Mouse (Mus musculus) c-Kit-positive CD71-positive TER-119-negative erythroid progenitor cells, embryonic 14.5 days (primary cell): ENCODE results near the gene Ptma.
A peak's percentile ranks its signal among the peaks of the same experiment; 100 is the strongest.
"Not testable (repeated sequence)": the region's sequence is repeated elsewhere in the genome, so short reads cannot be mapped to it uniquely, and the experiment has no call there.

Experiments used
- DNase-seq: peaks from one replicate; pipeline ENCODE4 v3.0.0-alpha.2; 2013; ENCODE audit warnings: low read depth

Gene Ptma

DNA sequence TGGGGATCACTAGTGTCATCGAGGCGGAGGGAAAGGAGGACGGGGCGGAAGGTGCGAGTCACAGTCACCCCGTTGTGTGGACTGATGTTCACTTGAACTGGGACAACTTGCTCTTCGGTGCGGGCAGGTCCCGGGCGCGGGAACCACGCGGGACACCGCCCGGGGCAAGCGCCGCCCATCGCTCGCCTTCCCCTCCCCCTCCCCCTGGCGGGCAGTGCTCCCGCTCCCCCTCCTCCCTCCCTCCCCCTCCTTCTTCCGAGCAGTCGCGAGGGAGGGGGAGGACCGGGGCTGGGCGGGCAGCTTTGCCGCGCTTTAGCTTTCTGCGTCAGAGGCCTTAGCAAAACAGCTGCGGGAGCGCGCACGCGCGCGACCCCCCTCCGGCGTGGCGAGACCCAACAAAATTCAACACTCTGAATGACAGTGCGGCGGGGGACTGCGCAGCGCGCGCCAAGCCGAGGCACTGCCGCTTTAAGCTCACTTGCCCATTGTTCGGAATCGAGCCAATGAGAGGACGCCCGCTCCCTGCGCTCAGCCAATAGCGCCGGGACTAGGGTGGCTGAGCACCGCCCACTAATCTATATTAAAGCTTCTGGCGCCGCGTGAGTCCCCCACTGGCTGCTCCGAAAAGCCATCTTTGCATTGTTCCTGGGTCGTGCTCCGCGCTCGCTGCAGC is at the start of gene Ptma:
Gene Ptma, plus strand, starts transcription at position 611 of the 673 bp plus-strand sequence.
- peak; percentile 94 for DNase-seq

DNA sequence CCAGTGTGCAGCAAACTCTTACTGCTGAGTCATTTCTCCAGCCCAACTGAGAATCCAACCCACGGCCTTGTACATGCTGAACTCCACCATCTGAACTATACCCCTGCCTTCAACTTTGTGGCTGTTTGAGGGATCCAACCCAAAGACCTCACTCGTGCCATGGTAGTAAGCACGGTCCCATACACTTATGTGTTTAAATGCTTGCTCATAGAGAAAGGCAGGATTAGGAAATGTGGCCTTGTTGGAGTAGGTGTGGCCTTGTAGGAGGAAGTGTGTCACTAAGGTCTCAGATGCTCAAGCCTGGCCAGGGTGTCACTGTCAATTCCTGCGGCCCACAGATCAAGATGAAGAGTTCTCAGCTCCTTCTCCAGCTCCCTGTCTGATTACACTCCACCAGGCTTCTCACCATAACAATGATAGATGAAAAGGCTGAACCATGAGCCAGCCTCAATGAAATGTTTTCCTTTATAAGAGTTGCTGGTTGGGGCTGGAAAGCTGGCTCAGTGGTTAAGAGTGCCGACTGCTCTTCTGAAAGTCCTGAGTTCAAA is 48.7 kb upstream of the Ptma start:
- DNase-seq: no peak

DNA sequence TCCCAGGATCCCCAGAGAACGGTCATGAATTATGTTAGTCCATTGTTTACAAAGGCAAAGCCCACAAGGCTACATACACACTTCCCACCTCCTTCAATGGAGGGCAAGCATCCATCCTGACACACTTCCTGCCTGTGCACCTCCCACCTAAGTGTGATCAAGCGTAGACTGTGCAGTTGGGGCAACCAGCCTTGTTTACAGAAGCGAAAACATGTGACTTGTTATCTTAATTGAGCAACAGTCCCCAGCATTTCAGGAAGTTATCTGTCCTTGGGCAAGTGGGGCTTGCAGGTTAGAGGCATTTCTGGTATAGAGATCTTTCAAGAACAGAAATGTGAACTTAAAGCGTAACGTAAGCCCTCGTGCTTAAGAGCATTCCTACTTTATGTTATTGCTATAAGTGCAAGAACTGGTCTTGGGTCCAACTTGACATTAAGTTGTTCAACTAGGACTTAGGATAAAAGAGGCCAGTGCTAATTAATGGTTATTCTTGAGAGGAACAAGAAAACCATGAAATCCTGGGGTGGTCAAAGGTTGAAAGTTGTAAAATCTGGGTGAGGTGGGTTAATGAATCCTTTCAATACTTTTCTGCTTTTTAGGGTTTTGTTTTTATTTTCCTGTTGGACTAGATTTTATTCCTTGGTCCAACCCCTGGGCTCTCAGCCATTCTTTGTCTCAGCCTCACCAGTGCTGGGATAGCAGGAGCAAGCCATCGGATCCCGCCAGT is 47.3 kb upstream of the Ptma start:
- no peak for DNase-seq

DNA sequence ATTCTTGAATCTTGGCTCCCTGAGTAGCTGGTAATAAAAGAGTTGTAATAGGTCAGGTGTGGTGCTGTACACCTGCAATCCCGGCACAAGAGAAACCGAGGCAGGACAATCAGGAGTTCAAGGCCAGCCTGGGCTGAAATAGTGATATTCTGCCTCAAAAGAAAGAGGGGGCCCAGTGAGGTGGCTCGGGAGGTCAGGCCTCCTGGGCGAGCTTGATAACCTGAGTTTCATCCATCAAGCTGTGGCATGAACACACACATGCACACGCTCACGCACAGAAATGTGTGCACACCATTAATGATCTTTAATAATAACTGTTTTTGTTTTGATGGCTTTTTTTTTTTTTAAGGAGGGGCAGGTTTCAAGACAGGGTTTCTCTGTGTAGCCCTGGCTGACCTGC is 46.2 kb upstream of the Ptma start:
- no peak for DNase-seq

DNA sequence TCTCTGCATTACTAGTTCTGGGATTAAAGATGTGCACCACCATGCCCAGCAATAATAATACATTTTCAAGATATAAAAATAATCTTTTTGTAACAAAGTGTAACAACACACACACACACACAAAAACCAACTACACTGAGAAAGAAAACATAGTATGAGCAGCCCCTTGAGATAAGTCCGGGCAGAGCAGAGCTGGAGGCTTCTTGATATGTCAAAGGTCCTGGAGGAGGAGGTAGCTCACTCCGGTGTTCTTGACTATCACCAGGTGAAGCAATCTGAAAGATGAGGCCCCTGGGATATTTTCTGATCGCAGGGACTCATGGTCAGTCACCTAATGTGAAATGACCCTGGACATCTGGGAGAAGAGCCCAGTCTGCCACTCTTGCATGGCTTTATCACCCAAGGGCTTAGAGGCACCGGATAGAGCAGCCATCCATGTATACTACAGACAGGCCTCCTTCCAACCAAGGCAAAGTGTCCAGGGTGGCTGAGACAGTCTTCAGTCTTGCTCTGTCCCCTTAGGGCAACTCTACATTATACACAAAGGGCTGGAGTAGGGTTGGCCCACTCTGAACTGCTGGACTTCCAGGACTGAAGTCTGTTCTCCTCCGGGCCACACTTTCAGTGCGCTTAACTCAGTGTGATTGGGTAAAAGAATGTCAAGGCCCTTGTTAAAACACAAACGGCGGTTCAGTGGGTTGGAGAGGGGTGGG is 45.6 kb upstream of the Ptma start:
- no peak for DNase-seq

DNA sequence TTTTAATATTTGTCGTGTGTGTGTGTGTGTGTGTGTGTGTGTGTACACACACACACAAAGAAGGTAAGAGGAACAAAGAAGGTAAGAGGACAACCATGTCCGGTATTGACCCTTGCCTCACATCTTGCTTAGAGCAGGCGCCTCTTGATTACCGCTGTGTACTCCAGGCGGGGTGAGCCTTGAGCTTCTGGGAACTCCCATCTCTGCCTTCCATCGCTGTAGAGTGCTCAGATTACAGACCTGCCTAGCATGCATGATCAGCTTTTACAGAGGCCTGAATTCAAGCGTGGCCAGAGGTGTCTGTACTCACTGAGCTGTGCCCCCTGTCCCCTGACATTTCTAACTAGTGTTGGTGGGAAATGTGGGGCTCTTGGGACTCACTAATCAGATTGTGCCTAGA is 45.1 kb upstream of the Ptma start:
- DNase-seq: no peak

DNA sequence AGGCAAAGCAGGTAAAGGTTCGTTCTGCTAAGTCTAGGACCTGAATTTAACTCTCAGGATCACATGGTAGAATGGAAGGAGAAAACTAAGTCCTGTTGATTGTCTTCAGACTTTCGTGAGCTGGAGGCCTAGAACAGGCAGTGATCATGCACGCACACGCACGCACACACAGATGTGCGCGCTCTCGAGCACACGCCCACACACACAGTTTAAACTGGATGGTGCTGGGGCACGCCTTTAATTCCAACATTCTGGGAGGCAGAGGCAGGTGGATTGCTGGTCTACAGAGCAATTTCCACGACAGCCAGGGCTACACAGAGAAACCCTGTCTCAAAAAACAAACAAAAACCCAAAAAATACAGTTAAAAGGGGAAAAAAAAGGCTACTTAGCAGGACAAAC is 44.2 kb upstream of the Ptma start:
- no peak for DNase-seq

DNA sequence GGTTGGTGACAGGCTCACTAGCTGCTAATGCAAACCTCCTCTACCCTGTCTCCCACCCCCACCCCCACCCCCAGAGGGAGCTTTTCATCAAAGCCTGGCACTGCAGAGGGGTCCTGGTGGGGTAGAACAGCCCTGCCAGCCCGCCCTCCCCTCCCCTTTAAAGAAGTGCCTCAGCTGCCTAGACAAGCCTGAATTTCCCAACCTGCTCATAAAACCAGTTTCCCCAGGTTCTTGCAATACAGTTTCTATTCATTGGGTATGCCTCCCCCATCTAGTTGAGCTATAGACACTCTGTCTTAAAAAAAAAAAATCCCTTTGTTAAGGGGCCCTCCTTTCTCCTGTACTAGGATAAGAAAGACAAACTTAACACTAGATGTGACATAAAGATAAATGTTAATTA is 43.8 kb upstream of the Ptma start:
- DNase-seq: no peak

DNA sequence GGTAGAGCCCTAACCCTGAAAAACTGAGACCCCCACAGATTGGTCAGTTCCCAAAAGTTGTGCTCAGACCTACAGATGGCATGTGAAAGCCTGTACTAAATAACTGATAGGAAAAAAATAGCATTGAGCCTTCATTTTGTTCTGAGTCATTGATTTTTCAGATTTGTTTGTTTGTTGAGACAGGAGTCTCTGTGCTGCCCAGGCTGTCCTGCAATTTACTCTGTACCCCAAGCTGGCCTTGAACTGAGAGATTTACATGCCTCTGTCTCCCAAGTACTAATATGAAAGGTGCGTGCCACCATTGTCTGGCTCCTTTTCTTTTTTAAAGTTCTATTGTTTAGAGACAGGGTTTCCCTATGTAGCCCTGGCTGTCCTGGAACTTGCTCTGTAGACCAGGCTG is 41.2 kb upstream of the Ptma start:
- no peak for DNase-seq

DNA sequence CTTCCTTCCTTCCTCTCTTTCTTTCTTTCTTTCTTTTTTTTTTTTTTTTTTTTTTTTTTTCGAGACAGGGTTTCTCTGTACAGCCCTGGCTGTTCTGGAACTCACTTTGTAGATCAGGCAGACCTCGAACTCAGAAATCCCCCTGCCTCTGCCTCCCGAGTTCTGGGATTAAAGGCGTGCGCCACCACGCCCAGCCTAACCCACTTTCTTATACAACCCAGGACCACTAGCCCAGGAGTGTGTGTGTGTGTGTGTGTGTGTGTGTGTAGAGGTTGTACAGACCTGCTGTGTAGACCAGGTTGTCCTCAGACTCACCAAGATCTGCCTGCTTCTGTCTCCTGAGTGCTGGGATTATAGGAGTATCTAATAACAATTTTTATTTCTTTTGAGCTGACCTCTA is 40.7 kb upstream of the Ptma start:
- DNase-seq: not testable (repeated sequence)

DNA sequence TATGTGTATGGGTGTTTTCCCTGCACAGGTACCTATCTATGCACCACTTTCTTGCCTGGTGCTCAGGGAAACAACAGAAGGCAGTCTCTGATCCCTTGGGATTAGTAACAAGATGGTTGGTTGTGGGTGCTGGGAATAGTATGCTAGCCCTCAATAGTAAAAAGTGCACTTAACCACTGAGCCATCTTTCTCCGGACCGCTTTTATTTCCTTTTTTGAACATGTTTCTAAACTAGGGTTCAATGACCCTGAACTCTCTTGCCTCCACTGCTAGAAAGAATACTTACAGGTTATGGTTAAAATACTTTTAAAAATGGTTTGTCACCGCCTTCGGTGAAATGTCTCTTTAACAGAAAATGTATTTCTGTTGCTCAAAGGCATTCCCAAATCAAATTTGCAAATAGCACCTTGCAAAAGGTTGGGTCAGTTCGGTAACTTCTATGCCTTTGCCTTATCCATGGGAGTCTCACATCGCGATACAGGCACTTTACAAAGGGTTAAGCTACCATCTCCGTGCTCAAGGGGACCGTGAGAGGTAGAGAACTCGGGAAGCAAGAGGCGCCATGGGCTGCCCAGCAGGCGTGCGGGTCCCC is 39.7 kb upstream of the Ptma start:
- DNase-seq: no peak

DNA sequence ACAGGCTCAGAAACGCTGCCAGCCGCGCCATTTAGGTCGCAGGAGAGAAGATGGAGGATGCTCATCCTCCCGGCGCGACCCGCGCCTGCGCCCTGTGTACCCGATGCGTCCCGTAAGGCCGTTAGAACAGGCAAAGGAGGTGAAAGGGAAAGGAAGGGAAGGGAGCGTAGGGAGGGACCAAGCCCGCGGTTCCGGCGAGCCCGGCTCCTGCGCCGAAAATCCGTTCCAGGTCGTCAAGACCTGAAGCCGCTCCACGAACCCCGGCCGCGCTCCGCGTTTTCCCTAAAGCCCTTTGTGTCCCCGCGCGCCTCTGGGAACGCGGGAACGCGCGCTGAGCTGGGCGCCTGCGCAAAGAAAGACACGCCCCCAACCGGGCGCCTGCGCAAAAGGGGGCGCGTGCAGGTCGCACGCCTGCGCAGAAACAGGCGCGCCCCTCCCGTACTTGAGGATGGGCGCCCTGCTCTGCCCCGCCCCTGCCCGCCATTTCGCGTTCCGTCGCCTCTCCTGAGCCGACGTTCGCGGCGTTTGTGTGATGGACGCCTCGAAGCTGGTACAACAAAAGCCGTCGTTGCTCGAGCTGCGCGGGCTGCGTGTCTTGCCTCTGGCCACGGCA is 39.1 kb upstream of the Ptma start:
- peak; percentile 100 for DNase-seq

DNA sequence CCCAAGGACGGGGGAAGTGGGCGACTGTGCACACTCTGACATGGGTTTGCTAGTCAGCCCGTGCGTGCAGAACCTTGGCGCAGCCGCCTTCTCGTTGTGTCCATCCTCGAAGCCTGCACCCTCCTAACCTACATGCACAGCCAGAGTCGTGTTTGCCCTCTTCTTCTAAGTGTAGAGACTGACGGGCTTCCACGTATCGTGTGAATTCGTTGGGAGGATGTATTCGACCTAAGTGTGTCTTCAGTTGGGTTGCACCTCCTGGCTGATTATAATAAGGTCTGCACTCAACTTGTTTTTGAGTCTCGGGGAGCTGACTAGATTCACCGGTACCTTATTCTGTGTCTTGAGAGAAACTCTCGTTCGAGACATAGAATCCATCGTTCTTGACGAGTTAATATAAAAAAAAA is 38.6 kb upstream of the Ptma start:
- no peak for DNase-seq

DNA sequence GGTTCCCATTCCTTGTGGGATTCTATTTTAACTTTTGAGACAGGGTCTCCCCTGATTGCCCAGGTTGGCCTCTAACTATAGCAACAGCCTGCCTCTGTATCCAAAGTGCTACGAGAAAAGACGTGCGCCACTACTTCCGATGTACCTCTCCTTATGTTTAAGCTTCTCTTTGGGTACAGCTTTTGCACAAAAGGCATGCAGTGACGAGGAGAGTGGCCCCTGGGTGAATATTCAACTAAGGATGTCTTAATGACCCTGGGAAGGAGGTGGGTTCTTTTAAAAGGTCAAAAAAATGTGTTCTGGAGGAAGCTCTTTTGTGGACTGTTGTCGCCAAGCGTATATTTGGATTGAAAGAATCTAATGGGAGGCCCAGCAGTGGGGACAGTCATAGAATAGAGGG is 38.2 kb upstream of the Ptma start:
- no peak for DNase-seq

DNA sequence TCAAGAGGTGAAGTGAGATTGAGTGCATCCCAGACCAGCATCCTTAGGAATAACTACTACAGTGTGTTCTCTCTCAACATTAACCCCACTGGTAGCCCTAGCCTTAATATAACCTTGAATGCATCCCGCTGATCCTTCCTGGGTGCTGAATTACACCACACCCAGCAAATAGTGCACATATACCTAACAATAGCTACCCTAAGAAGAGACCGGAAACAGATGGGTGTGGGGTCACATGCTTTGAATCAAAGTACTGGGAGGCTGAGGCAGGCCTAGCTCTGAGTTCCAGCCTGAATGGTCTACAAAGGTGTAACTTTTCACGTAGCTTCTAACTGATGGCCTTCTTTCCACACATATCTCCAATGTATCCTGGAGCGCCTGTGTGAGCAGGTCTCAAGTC is 37.8 kb upstream of the Ptma start:
- DNase-seq: no peak

DNA sequence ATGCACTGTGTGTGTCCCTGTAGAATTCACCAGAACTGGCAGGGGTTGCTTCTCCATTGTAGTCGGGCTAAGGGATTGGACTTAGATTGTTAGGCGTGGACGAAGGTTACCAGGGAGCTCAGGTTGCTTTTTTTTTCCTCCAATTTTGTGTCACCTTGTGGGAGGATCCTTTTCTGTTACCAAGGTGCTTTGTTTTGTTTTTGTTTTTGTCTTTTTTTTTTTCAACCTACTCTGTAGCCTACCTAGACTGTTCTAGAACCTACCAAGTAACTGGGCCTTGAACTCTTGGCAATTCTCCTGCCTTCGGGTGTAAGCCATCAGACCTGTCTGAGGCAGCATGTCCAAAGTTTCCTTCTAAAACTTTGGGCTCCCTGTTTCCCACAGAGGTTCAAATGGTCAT is 36.6 kb upstream of the Ptma start:
- no peak for DNase-seq

DNA sequence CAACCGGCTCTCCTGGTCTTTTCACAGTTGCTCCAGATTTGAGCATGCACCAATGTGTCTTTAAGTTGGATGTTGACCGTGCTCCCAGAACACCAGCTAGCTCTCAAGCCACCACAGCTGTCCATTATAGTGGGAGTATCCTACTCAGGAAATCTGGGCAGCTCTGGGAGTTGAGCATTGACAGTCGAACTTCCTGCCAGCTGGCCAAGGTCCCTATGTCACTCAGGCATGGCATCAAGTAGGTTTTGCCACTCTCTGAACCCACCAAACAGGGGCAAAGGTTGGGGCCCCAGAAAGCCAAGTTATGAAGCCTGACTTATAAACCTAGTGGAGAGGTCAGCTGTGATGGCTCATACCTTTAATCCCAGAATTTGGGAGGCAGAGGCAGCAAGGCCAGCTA is 35.8 kb upstream of the Ptma start:
- DNase-seq: no peak

DNA sequence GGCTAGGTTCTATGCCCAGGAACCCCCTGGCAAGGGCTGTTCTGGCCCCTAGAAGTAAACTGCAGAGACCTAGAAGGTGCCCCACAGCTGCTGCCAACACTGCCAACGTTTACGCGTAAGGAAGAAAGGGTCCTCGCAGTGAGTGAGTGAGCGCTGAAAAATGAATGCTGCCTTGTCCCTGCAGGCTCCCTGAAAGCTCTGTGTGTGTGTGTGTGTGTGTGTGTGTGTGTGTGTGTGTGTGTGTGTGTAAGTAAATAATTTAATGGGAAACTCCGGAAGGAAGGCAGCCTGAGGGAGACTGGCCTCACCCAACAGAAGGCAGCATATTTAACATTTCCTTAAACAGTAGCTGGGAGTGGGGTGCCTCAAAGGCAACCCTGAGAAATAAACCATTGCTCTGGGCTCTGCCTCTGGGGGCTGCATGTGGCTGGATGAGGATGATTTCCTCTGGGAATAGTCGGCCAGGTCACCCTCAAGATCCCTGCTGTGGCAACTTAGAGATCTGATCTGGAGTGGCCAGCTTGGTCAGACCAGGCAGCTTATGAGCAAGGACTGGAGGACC is 34.9 kb upstream of the Ptma start:
- no peak for DNase-seq

DNA sequence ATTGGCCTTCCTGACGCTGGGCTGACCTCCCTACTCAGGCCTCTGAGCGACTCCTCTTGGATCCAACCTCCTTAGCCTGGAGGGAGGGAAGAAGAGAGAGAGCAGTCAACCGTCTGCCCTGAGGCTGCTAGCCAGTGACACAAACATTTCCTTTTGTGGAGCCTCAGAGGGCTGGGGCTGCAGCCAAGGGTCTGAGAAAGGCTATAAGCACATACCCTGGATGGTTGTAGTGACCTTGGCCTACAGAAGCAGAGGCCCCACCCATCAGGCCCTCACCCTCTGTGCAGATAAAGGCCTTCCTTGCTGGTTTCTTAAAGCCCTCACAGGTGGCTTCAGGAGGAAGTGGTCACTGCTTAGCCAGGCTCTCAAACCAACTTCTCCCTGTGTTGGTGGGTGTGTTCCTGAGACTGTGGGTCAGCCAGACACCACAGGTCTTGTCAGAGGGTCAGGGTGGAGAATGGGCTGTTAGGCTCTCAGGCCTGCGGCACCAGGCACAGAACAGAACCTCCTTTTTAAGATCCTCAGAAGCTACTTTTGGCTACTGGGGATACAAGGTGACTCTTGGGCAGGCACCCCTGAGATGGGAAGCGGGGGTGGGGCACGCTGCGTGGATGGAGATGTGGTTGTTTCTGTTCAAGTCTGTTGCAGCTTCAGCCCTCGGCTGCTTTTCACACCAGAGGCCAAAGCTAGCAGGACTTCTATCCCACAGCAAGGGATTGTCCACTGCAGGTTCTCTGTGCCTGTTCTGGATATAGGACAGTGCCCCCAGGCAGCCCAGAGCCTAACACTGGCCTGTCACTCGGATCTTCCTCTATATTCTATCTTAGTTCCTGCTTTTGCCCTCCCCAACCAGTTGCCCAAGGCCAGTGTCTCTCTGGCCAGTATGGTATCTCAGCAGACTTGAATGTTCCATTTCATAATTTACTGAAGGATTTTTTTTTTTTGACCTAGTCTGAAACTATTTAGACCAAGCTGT is 34.1 kb upstream of the Ptma start:
- no peak for DNase-seq

DNA sequence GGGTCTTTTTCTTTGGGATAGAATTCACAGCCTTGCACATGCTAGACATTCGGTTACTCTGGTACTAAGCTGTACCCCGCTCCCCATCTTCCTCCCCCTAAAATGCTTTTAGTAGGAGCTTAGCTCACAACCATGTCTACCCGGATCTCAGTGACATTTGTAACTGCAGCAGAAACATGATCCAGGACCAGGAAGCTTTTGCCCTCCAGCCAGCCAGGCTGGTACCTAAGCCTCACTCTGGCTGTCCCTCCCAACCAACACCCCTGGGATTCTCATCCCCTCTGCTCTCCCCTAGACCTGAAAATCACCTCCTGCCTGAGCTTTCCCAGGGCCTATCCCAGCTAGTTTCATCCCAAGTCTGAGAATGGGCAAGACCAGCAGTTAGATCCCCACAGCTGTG is 32.7 kb upstream of the Ptma start:
- no peak for DNase-seq

DNA sequence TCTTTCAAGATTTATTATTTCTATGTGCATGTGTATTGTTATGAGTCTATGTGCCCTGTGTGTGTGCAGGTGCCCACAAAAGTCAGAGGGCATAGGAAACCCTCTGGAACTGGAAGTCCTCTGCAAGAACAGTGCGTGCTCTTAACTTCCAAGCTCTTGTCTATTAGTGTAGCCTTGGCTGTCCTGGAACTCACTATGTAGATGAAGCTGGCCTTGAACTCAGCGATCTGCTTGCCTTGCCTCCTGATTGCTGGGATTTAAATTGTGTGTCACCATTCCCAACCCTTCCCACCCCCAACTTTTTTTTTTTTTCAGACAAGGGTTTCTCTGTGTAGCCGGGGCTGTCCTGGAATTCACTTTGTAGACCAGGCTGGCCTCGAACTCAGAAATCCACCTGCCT is 30.2 kb upstream of the Ptma start:
- no peak for DNase-seq
